Mouse (Mus musculus) cerebellum, adult 2 months (tissue): ENCODE results near the gene Rtp1. TPM values are rescaled to one million over a fixed set of nuclear protein-coding genes. Genes with fewer than 3 reads are reported as not detected.

ENCODE experiments used
- DNase-seq, 2 experiments: peaks; one replicate each; pipeline ENCODE4 v3.0.0; 2021
- H3K27ac ChIP-seq: fragments of 200-500 bp; 2 replicates; pipeline ENCODE4 v1.5.1; 2012; ENCODE audit warnings: low read length, control low read depth, inconsistent platforms; ENCODE audit not compliant: insufficient read depth
- H3K27me3 ChIP-seq: fragments of 200-500 bp; 2 replicates; pipeline ENCODE4 v1.6.1; 2012; ENCODE audit warnings: inconsistent platforms, mild to moderate bottlenecking, low read length, moderate library complexity; ENCODE audit not compliant: control insufficient read depth, insufficient read depth
- H3K4me1 ChIP-seq: fragments of 200-500 bp; 2 replicates; pipeline ENCODE4 v1.6.1; 2011; ENCODE audit warnings: low read length; ENCODE audit not compliant: control insufficient read depth, insufficient read depth
- H3K4me3 ChIP-seq: fragments of 200-500 bp; replicated peaks from 2 replicates; pipeline ENCODE3; 2011; ENCODE audit warnings: mild to moderate bottlenecking, low read depth, low read length, control low read depth; ENCODE audit not compliant: insufficient read depth
- CTCF ChIP-seq: fragments of 200-500 bp; IDR thresholded peaks from 2 replicates; pipeline ENCODE4 v1.5.1; 2011; ENCODE audit warnings: low read depth, mild to moderate bottlenecking, control low read depth, low read length, moderate library complexity, borderline replicate concordance; ENCODE audit not compliant: insufficient read depth
- POLR2A ChIP-seq: fragments of 200-500 bp; IDR thresholded peaks from 2 replicates; pipeline ENCODE4 v1.6.1; 2011; ENCODE audit warnings: low read length, control low read depth, borderline replicate concordance; ENCODE audit not compliant: insufficient read depth
- WGBS: fragments of 180-500 bp; shearing (Covaris S2); methylation state at CpG from one replicate; pipeline ENCODE4 v1.1.7; 2018; 5-methylcytosine and 5-hydroxymethylcytosine counted together
- polyA plus RNA-seq: library from polyadenylated mRNA; depleted of rRNA; stranded (reverse); fragments of >200 nt; gene quantifications from 2 replicates; pipeline ENCODE4 v1.2.3, GENCODE M21; 2012; rRNA removed

Gene Rtp1
- polyA plus RNA-seq, 1 experiment = 0.56 TPM

DNA sequence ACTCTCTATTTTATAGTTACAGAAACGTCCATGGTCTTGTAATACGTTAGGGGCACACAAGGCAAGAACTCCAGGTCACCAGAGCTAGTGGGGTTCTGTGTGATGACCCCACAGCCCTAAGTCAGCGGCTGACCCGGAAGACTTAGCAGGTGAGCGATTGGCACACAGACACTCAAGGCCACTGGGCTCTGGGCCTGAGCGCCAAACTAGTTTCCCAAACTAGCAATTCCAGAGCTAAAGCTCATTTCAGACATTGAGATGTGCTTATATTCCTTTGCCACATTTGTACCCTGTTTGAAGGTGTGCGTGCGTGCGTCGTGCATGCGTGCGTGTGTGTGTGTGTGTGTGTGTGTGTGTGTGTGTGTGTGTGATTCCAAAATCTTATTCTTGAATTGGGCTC lies 53.9 kb downstream of the Rtp1 start:
- TF ChIP-seq CTCF (no peak), POLR2A (no peak)
- no peak for DNase-seq
- Histone ChIP-seq H3K27me3 (no peaks in the 10 kb centered on the region), H3K4me3 (no peak overlapping the region), H3K4me1 (no peaks in the 10 kb centered on the region), H3K27ac (no peak overlapping the region)
- 93% methylated on average over 12 of the region's 12 CpGs for WGBS

DNA sequence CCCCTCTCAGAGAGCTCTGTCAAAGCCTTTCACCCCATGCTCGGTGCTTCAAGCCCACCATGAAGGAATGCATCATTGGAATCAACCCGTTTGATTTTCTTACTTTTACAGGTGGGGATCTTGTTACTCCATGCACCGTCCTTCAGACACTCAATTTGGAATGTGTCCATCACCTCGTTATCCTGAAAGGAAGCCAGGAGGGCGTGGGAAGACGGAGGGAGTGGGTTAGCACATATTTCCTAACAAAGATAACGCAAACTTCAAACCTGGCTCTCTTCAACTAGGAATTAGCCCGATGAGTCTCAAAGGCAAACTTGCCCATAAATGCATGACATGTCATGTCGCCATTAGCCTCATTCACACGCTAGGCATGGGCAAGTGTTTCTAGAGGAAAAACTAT lies 54.4 kb downstream of the Rtp1 start:
- H3K4me3 ChIP-seq = no peak overlapping the region
- DNase-seq = no peak
- TF ChIP-seq CTCF = no peak
- TF ChIP-seq POLR2A = no peak
- no peaks in the 10 kb centered on the region for H3K4me1 ChIP-seq
- WGBS = 78% methylated on average over 10 of the region's 10 CpGs
- no peak overlapping the region for H3K27ac ChIP-seq
- H3K27me3 ChIP-seq = no peaks in the 10 kb centered on the region

Other genes with a start within 250 kb of the Rtp1 start
- 11.2 and 11.5 TPM in 2 replicates for gene St6gal1, start 204.4 kb upstream of the Rtp1 start, polyA plus RNA-seq
- gene Rtp4, start 91.2 kb downstream of the Rtp1 start, polyA plus RNA-seq = 4.4 TPM in 2 replicates
- 13.3 and 13.7 TPM in 2 replicates for gene Masp1, start 91.7 kb downstream of the Rtp1 start, polyA plus RNA-seq